Mouse (Mus musculus) liver, embryonic 14.5 days (tissue): ENCODE data around the gene Ppp1r12a. TPM values are rescaled to one million over a fixed set of nuclear protein-coding genes. Genes with fewer than 3 reads are reported as not detected.
A peak's percentile ranks its signal among the peaks of the same experiment; 100 is the strongest.

Experiments used
- ATAC-seq: fragments of 200-750 bp; cut with Nextera tagmentation; 2 replicates; pipeline ENCODE4 v1.8.0; 2017; ENCODE audit warnings: moderate number of reproducible peaks, mild to moderate bottlenecking, moderate library complexity; ENCODE audit not compliant: insufficient read depth
- DNase-seq, 3 experiments: peaks; one replicate each; pipeline ENCODE4 v3.0.0-alpha.2; 2012 to 2013; ENCODE audit warnings: low read depth in 3 of 3, low spot score in 3 of 3
- H3K27ac ChIP-seq: fragments of 300-500 bp; sonication (generic); 2 replicates; pipeline ENCODE4 v1.5.1; 2014; ENCODE audit warnings: moderate library complexity, mild to moderate bottlenecking, control low read depth, inconsistent platforms
- H3K27me3 ChIP-seq: fragments of 300-500 bp; sonication (generic); 2 replicates; pipeline ENCODE4 v1.6.1; 2014; ENCODE audit warnings: mild to moderate bottlenecking, low read length, moderate library complexity; ENCODE audit not compliant: control insufficient read depth, insufficient read depth
- H3K36me3 ChIP-seq: fragments of 300-500 bp; sonication (generic); replicated peaks from 2 replicates; pipeline ENCODE4 v1.6.1; 2014; ENCODE audit warnings: low read depth; ENCODE audit not compliant: control insufficient read depth, insufficient read depth
- H3K4me1 ChIP-seq, 2 experiments: fragments of 200-500 bp in 1 of 2; fragments of 300-500 bp in 1 of 2; sonication (generic) in 1 of 2; replicated peaks; 2 replicates each; pipeline ENCODE4 v1.6.1; 2012 to 2014; ENCODE audit warnings: antibody characterized with exemption in 1 of 2, inconsistent platforms in 1 of 2, low read length in 1 of 2; ENCODE audit not compliant: control insufficient read depth in 2 of 2, insufficient read depth in 2 of 2
- H3K4me2 ChIP-seq: fragments of 300-500 bp; sonication (generic); 2 replicates; pipeline ENCODE4 v1.6.1; 2014; ENCODE audit warnings: low read depth, mild to moderate bottlenecking, control low read depth, moderate library complexity
- H3K4me3 ChIP-seq, 2 experiments: fragments of 200-500 bp in 1 of 2; fragments of 300-500 bp in 1 of 2; sonication (generic) in 1 of 2; 2 replicates each; pipeline ENCODE4 v1.5.1; 2012 to 2014; ENCODE audit warnings: low read depth in 2 of 2, low read length in 2 of 2, mild to moderate bottlenecking in 2 of 2, control low read depth in 1 of 2, inconsistent platforms in 1 of 2, moderate library complexity in 1 of 2; ENCODE audit not compliant: insufficient read depth in 1 of 2
- H3K9ac ChIP-seq: fragments of 300-500 bp; sonication (generic); replicated peaks from 2 replicates; pipeline ENCODE4 v1.6.1; 2014; ENCODE audit warnings: mild to moderate bottlenecking, control low read depth, moderate library complexity
- H3K9me3 ChIP-seq: fragments of 300-500 bp; sonication (generic); 2 replicates; pipeline ENCODE4 v1.6.1; 2016; ENCODE audit warnings: low read length, mixed read lengths; ENCODE audit not compliant: control insufficient read depth
- CTCF ChIP-seq: IDR thresholded peaks from 2 replicates; pipeline ENCODE4 v1.5.1; 2016; ENCODE audit warnings: antibody characterized with exemption, low read depth, control low read depth
- EP300 ChIP-seq: IDR thresholded peaks from 2 replicates; pipeline ENCODE4 v1.6.1; 2016; ENCODE audit warnings: antibody characterized with exemption, low read depth
- WGBS: fragments of 180-500 bp; shearing (Covaris S2); extraction: QIAGEN DNeasy Blood & Tissue Kit; methylation state at CpG from one replicate; pipeline ENCODE4 v1.1.7; 2014; ENCODE audit not compliant: insufficient replicate concordance; 5-methylcytosine and 5-hydroxymethylcytosine counted together
- polyA plus RNA-seq, 2 experiments: library from polyadenylated mRNA; depleted of rRNA in 1 of 2; stranded (reverse) in 1 of 2; unstranded in 1 of 2; fragments of >200 nt; fragmentation: Nextera tagmentation in 1 of 2; extraction: Ambion mirVana in 1 of 2; gene quantifications; 2 replicates each; pipeline versions ENCODE4 v1.2.1 to v1.2.3; 2012 to 2014

Ppp1r12a gene
- polyA plus RNA-seq, 2 experiments: 18.7 to 27.2 TPM

DNA sequence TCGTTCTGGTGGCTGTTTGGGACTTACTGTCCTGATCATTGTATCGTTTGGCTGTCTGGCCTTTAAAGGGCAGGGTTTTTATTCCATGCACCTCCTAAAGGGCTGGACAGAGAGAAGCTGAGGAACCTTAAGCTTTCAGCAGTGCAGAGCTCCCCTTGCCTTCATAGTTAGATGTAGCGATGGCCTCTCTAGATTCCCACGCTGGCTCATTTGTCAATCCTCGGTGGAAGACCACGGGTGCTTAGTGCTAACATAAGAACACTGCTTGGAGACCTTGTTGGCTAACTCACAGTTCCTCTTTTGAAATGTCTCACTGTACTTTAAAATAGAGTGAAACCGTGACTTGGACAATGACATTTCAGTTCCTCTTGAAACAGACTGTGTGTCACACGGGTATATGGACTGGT, 29.4 kb downstream of the Ppp1r12a start:
- peaks cover 0 to 4% of the 10 kb centered on the region in 2 experiments; a peak in 2 of 4 replicates for H3K4me1 ChIP-seq
- no peaks in the 10 kb centered on the region for H3K27me3 ChIP-seq
- H3K4me2 ChIP-seq: no peak overlapping the region
- no peaks in the 10 kb centered on the region for H3K9me3 ChIP-seq
- 25% methylated on average over 8 of the region's 8 CpGs for WGBS
- H3K9ac ChIP-seq: no peak overlapping the region
- DNase-seq (peak in 1 of 3 experiments; percentile 40), ATAC-seq (peak; percentile 26; the same call in 1 of the 2 replicates)
- no peak overlapping the region for H3K4me3 ChIP-seq
- TF ChIP-seq EP300 (no peak), CTCF (no peak)
- H3K27ac ChIP-seq: no peak overlapping the region
- H3K36me3 ChIP-seq: no peaks in the 10 kb centered on the region

DNA sequence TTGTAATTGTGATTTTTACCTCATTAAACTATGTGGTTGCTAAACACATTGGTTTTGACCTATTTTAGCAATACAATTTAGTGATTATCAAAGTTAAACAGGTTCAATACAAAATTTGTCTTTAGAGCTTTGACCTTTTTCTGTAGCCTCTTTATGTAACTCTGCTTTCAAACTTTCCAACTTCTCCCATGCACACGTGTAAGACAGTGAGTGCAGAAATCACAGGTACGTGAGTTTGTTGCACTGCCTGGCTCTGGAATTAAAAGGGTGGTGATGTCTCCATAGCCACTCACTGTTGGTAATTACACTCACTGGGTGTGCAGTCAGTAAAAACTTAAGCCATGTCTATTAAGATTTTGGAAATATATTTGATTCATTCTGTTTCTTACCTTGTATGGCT, 30.3 kb downstream of the Ppp1r12a start:
- Histone ChIP-seq H3K4me2 (no peak overlapping the region), H3K9ac (no peak overlapping the region), H3K4me3 (no peak overlapping the region), H3K27me3 (no peaks in the 10 kb centered on the region), H3K27ac (no peak overlapping the region), H3K9me3 (no peaks in the 10 kb centered on the region), H3K36me3 (no peaks in the 10 kb centered on the region), H3K4me1 (peaks cover 0 to 4% of the 10 kb centered on the region in 2 experiments; a peak in 2 of 4 replicates)
- ATAC-seq: no peak
- WGBS: 68% methylated on average over 2 of the region's 2 CpGs
- no peak for DNase-seq
- TF ChIP-seq EP300: no peak
- no peak for TF ChIP-seq CTCF

DNA sequence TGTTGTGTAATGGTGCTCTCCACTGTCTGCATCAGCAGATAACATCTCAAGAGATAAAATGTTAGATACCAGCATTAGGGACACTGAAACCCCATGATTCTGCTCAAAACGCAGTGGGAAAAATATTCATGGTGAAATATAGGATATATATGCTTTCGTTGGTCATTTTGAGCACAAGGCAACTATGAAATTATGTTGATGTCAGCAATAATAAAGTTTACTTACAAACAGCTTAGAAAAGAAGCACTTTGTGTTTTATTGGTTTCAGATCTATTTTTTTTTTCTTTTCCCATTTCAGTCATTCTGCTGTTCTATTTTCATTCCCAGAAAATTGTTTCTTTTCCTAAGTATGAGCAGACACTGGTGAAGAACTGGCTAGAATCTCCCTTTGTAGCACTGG, 34.1 kb downstream of the Ppp1r12a start:
- Histone ChIP-seq H3K4me2 (no peak overlapping the region), H3K9ac (no peak overlapping the region), H3K27ac (no peak overlapping the region), H3K4me3 (no peak overlapping the region), H3K27me3 (no peaks in the 10 kb centered on the region), H3K9me3 (no peaks in the 10 kb centered on the region), H3K4me1 (peaks cover 0 to 4% of the 10 kb centered on the region in 2 experiments; a peak in 1 of 4 replicates), H3K36me3 (peaks cover under 1% of the 10 kb centered on the region; the same call in 1 of the 2 replicates)
- ATAC-seq (no peak), DNase-seq (no peak)
- no peak for TF ChIP-seq EP300
- no peak for TF ChIP-seq CTCF
- 78% methylated on average over 2 of the region's 2 CpGs for WGBS

DNA sequence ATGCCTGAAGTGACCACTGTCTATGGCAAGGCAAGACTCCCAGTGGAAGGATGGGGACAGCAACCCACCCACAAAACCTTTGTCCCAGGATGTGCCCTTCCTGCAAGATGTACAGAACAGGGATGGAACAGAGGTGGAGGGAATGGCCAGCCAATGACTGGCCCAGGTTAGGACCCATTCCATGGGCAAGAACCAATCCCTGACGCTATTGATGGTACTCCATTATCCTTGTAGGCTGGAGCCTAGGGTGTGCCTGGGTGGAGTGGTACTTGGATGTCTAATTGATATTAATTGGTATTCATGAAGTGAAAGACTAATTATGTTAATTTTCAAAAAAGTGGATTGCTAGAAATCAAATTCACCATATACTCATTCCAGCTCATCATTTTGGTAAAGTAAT, 35.5 kb downstream of the Ppp1r12a start:
- Histone ChIP-seq H3K9me3 (no peaks in the 10 kb centered on the region), H3K9ac (no peak overlapping the region), H3K4me2 (no peak overlapping the region), H3K4me1 (no peaks in the 10 kb centered on the region), H3K4me3 (no peak overlapping the region), H3K27ac (no peak overlapping the region), H3K27me3 (no peaks in the 10 kb centered on the region), H3K36me3 (peaks cover 2% of the 10 kb centered on the region; the same call in 1 of the 2 replicates)
- 0 out of 2 replicates have a peak, but pooled peaks have one; percentile 26 for ATAC-seq
- DNase-seq: no peak
- TF ChIP-seq CTCF (no peak), EP300 (no peak)
- WGBS: 81% methylated on average over 1 of the region's 1 CpGs

DNA sequence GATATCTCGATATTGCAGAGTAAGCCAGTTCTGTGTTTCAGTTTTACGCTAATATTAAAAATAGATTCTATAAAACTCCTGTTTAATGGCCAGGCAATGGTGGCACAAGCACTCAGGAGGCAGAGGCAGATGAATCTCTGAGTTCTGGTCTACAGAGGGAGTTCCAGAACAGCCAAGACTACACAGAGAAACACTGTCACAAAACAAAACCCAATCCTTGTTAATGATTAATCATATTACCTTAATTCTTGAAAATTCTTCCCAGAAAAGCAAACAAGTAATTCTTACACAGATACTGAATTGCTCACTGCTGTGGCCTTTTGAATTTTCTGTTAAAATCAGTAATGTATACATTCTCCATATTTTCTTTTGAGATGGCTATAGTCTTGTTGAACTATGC, 37.0 kb downstream of the Ppp1r12a start:
- no peaks in the 10 kb centered on the region for H3K4me1 ChIP-seq
- H3K9me3 ChIP-seq: no peaks in the 10 kb centered on the region
- H3K27me3 ChIP-seq: no peaks in the 10 kb centered on the region
- H3K36me3 ChIP-seq: peaks cover 2% of the 10 kb centered on the region; the same call in 1 of the 2 replicates
- H3K9ac ChIP-seq: no peak overlapping the region
- no peak for ATAC-seq
- 63% methylated on average over 2 of the region's 2 CpGs for WGBS
- H3K4me3 ChIP-seq: no peak overlapping the region
- no peak overlapping the region for H3K27ac ChIP-seq
- no peak for DNase-seq
- H3K4me2 ChIP-seq: no peak overlapping the region
- TF ChIP-seq CTCF: no peak
- no peak for TF ChIP-seq EP300
